ENCODE assay signal across 8 mouse cellular contexts in the genomic region with DNA sequence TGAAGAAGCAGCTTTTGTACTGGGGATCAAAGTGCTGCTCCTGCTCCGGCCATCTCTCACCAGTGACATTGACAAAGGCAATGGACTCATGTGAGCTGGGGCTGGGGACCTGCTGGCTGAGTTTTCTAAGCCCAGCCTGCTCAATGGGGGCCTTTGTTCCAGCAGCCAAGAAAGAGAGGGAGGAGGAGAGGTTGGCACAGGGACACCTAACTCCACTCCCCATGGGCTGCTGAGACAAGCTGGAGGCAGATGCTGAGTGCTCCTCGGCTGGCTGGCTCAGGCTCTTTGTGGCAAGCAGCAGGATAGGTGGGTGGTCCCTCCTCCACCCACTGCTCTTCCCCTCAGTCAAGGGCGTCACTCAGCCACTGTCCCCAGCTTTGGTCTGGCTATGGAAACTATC.
A peak's percentile ranks its signal among the peaks of the same experiment; 100 is the strongest.
DNase-seq lines count a peak whose midpoint lies in the region; ATAC-seq lines count a peak whose summit lies in the region.

No protein-coding gene starts in this region.

- no peak overlapping the region for H3K9ac ChIP-seq in lung, embryonic 16.5 days (ENCODE audit: low read length)

- WGBS in lung, embryonic 16.5 days: 25% methylated on average over 3 of the region's 3 CpGs

- intact Hi-C loops in left cerebral cortex, postnatal 25 days (cut with DNase I): no loop called here

- peaks cover 3% of the 10 kb centered on the region; the same call in 1 of the 2 replicates for H3K4me1 ChIP-seq in lung, embryonic 16.5 days (replicated peaks; ENCODE audit: control insufficient read depth, insufficient read depth, low read length)

- 0 out of 2 replicates have a peak, but pooled peaks have one; percentile 36 for ATAC-seq in lung, embryonic 16.5 days (ENCODE audit: low read depth)

- H3K36me3 ChIP-seq in lung, embryonic 16.5 days (ENCODE audit: control insufficient read depth, insufficient read depth, low read length): no peaks in the 10 kb centered on the region

- no peak overlapping the region for H3K27ac ChIP-seq in lung, embryonic 16.5 days (ENCODE audit: low read length)

- no peak overlapping the region for H3K4me3 ChIP-seq in lung, embryonic 16.5 days (ENCODE audit: low read length)

- H3K9me3 ChIP-seq in lung, embryonic 16.5 days (ENCODE audit: control insufficient read depth, low read length): no peaks in the 10 kb centered on the region

- DNase-seq in lung, postnatal 14 days: no peak
- DNase-seq in frontal cortex, adult 2 months (ENCODE audit: extremely low spot score in 1 of 2, low spot score in 1 of 2): peak; percentile 14 to 48
- peak; percentile 28 to 71 for DNase-seq in left cerebral cortex, postnatal 25 days (ENCODE audit: low spot score in 2 of 2)
- peak; percentile 23 for DNase-seq in right cerebral cortex, postnatal 4 days
- DNase-seq in yolk sac, embryonic 10.5 days (ENCODE audit: low spot score): no peak
- no peak for DNase-seq in adipocyte (ENCODE audit: low spot score)
- DNase-seq in lung, postnatal 4 days: no peak

- H3K27me3 ChIP-seq in lung, embryonic 16.5 days (ENCODE audit: control insufficient read depth, insufficient read depth, low read depth, low read length): no peaks in the 10 kb centered on the region

- no peak overlapping the region for H3K4me2 ChIP-seq in lung, embryonic 16.5 days (ENCODE audit: low read depth, low read length)

Comparison
In these comparisons a context has a peak if more than half of its experiments do, and no peak if none do; other contexts are left out.
1. DNase-seq: peak in frontal cortex, adult 2 months (2 of 2), left cerebral cortex, postnatal 25 days (2 of 2) and right cerebral cortex, postnatal 4 days (single experiment); none in lung, postnatal 14 days (single experiment), yolk sac, embryonic 10.5 days (single experiment), adipocyte (single experiment) and lung, postnatal 4 days (0 of 2).